ENCODE assay signal across 11 mouse cellular contexts in the genomic region with DNA sequence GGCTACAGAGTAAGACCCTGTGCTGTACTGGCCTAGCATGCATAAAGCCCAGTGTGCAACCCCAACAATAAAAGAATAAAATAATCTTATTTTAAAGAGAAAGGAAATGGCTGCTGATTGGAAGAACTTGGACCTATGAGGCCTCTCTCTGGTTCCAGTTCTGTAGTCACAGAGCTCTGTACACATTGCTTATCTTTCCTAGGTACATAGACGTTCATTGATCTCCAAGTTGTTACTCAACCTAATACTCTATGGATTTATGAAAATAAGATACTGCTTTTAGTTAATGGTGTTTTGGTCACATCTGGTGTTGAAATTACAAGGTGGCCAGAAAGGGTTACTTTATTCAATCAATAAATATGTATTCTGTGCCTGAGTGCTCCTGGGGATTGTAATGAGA.
"Had no signal": no experiment of that assay in that cellular context is flagged by ENCODE, and none has a peak within 500 bp of the region (broad histone marks: within the 10 kb centered on the region; RNA-seq: fewer than 3 reads in every experiment).

No protein-coding gene starts in this region.

- DNase-seq: kidney, postnatal 36 days; layer of hippocampus, adult 9-11 months; layer of hippocampus, postnatal 36 days; right cerebral cortex, adult 18-20 months; right cerebral cortex, postnatal 25 days; thymus, postnatal 4 days had no signal

- H3K36me3 ChIP-seq: kidney, embryonic 15.5 days; limb, embryonic 15.5 days; midbrain, embryonic 13.5 days; neural tube, embryonic 15.5 days had no signal

- H3K27me3 ChIP-seq: kidney, embryonic 15.5 days; limb, embryonic 15.5 days; midbrain, embryonic 13.5 days had no signal

- H3K4me2 ChIP-seq: kidney, embryonic 15.5 days; limb, embryonic 15.5 days; midbrain, embryonic 13.5 days; neural tube, embryonic 15.5 days had no signal

- H3K9me3 ChIP-seq: kidney, embryonic 15.5 days; limb, embryonic 15.5 days; midbrain, embryonic 13.5 days; neural tube, embryonic 15.5 days had no signal

- H3K9ac ChIP-seq: kidney, embryonic 15.5 days; limb, embryonic 15.5 days; midbrain, embryonic 13.5 days; neural tube, embryonic 15.5 days had no signal

- ATAC-seq: intestine, embryonic 16.5 days; midbrain, embryonic 13.5 days had no signal

- H3K4me3 ChIP-seq: kidney, embryonic 15.5 days; midbrain, embryonic 13.5 days; neural tube, embryonic 15.5 days had no signal

- H3K27ac ChIP-seq: kidney, embryonic 15.5 days; limb, embryonic 15.5 days; midbrain, embryonic 13.5 days; neural tube, embryonic 15.5 days had no signal
